ENCODE assay signal across 20 mouse cellular contexts in genomic region chr9:114068494-114069053, GRCm38 (mm10). TPM values are rescaled to one million over a fixed set of nuclear protein-coding genes. Genes with fewer than 3 reads are reported as not detected.
"Had no signal": no experiment of that assay in that cellular context is flagged by ENCODE, and none has a peak within 500 bp of the region (broad histone marks: within the 10 kb centered on the region; RNA-seq: fewer than 3 reads in every experiment).

No protein-coding gene starts in this region.

- H3K27me3 ChIP-seq: liver, embryonic 13.5 days; midbrain, embryonic 13.5 days; neural tube, embryonic 13.5 days had no signal

- H3K4me2 ChIP-seq: liver, embryonic 13.5 days; midbrain, embryonic 13.5 days; neural tube, embryonic 13.5 days had no signal

- DNase-seq: kidney, adult 18-20 months; kidney, postnatal 14 days; layer of hippocampus, postnatal 36 days; liver, embryonic 13.5 days; lung, adult 2 months; lung, postnatal 14 days; lung, postnatal 4 days; thymus, adult 2 months; thymus, postnatal 14 days; thymus, postnatal 4 days had no signal

- H3K27ac ChIP-seq: left cerebral cortex, adult 2 months; liver, embryonic 13.5 days; midbrain, embryonic 13.5 days; neural tube, embryonic 13.5 days; stomach, postnatal 0 days had no signal

- H3K4me3 ChIP-seq: left cerebral cortex, adult 2 months; liver, embryonic 13.5 days; midbrain, embryonic 13.5 days; myocyte; neural tube, embryonic 13.5 days had no signal

- ATAC-seq: midbrain, embryonic 13.5 days; midbrain, embryonic 16.5 days had no signal

- H3K36me3 ChIP-seq: liver, embryonic 13.5 days; midbrain, embryonic 13.5 days; neural tube, embryonic 13.5 days had no signal

- H3K4me1 ChIP-seq: liver, embryonic 13.5 days; midbrain, embryonic 13.5 days; neural tube, embryonic 13.5 days had no signal

- H3K9me3 ChIP-seq: liver, embryonic 13.5 days; midbrain, embryonic 13.5 days; neural tube, embryonic 13.5 days had no signal

- H3K9ac ChIP-seq: liver, embryonic 13.5 days; midbrain, embryonic 13.5 days; neural tube, embryonic 13.5 days had no signal

RNA-seq across cellular contexts. Expression of gene Susd5, which starts 11.6 kb away (rescaled TPM):
- total RNA-seq: liver, adult 2 months; megakaryocyte progenitor cell, adult 5-6 weeks; megakaryocyte-erythroid progenitor cell, adult 5-6 weeks; monocyte, adult 5-6 weeks had no signal
- polyA plus RNA-seq: liver, adult 2 months; liver, embryonic 13.5 days had no signal

RNA-seq across cellular contexts. Expression of gene Fbxl2, which starts 22.6 kb away (rescaled TPM):
- total RNA-seq: liver, adult 2 months had no signal
